Comparison of ENCODE assay signal across 21 mouse cellular contexts in genomic region chr6:53939752-53940151, GRCm38 (mm10). TPM values are rescaled to one million over a fixed set of nuclear protein-coding genes. Genes with fewer than 3 reads are reported as not detected.
DNase-seq lines count a peak whose midpoint lies in the region; ATAC-seq lines count a peak whose summit lies in the region.
"Had no signal": no experiment of that assay in that cellular context is flagged by ENCODE, and none has a peak within 500 bp of the region (broad histone marks: within the 10 kb centered on the region; RNA-seq: fewer than 3 reads in every experiment).

No protein-coding gene starts in this region.

- H3K27ac ChIP-seq in hindbrain, embryonic 13.5 days: peak overlapping the region; percentile 20; the same call in 1 of the 2 replicates
- no peak overlapping the region for H3K27ac ChIP-seq in hindbrain, embryonic 11.5 days (ENCODE audit: low read depth, low read length)
- 0 out of 2 replicates have a peak overlapping the region, but pooled peaks have one; percentile 20 for H3K27ac ChIP-seq in embryonic facial prominence, embryonic 10.5 days (replicated peaks)
- H3K27ac ChIP-seq in limb, embryonic 12.5 days: 0 out of 2 replicates have a peak overlapping the region, but pooled peaks have one; percentile 62
- H3K27ac ChIP-seq in liver, embryonic 12.5 days: no peak overlapping the region
- H3K27ac ChIP-seq: embryonic facial prominence, embryonic 15.5 days; forebrain, embryonic 13.5 days; left cerebral cortex, adult 2 months; neural tube, embryonic 13.5 days had no signal

- H3K4me1 ChIP-seq in hindbrain, embryonic 13.5 days (replicated peaks): peaks cover 16% of the 10 kb centered on the region
- no peaks in the 10 kb centered on the region for H3K4me1 ChIP-seq in hindbrain, embryonic 11.5 days (replicated peaks; ENCODE audit: control insufficient read depth, insufficient read depth, low read length)
- peaks cover 52% of the 10 kb centered on the region for H3K4me1 ChIP-seq in embryonic facial prominence, embryonic 10.5 days
- H3K4me1 ChIP-seq in limb, embryonic 12.5 days (replicated peaks): peaks cover 62% of the 10 kb centered on the region
- H3K4me1 ChIP-seq in liver, embryonic 12.5 days: no peaks in the 10 kb centered on the region
- H3K4me1 ChIP-seq: forebrain, embryonic 13.5 days; megakaryocyte, embryonic 14.5 days had no signal

- WGBS in hindbrain, embryonic 13.5 days: 50% methylated on average over 8 of the region's 8 CpGs
- 56% methylated on average over 8 of the region's 8 CpGs for WGBS in hindbrain, embryonic 11.5 days
- WGBS in embryonic facial prominence, embryonic 10.5 days: 49% methylated on average over 8 of the region's 8 CpGs
- 30% methylated on average over 8 of the region's 8 CpGs for WGBS in limb, embryonic 12.5 days
- WGBS in liver, embryonic 12.5 days (ENCODE audit: insufficient replicate concordance): 40% methylated on average over 8 of the region's 8 CpGs

- peak; percentile 23 for DNase-seq in embryo, embryonic 10 days (ENCODE audit: low spot score)
- DNase-seq in embryo, embryonic 9.5 days (ENCODE audit: extremely low spot score): no peak
- DNase-seq in hindbrain, embryonic 11.5 days (ENCODE audit: low spot score): no peak
- DNase-seq in embryonic facial prominence, embryonic 10.5 days (ENCODE audit: low spot score): no peak
- no peak for DNase-seq in frontal cortex, adult 2 months (ENCODE audit: extremely low spot score in 1 of 2, low spot score in 1 of 2)
- DNase-seq: cerebellum, adult 11 months; cerebellum, postnatal 36 days; heart, adult 11 months; right cerebral cortex, postnatal 14 days had no signal

- H3K9ac ChIP-seq in hindbrain, embryonic 13.5 days: no peak overlapping the region
- H3K9ac ChIP-seq in hindbrain, embryonic 11.5 days (ENCODE audit: low read depth, low read length): no peak overlapping the region
- no peak overlapping the region for H3K9ac ChIP-seq in limb, embryonic 12.5 days (replicated peaks)
- H3K9ac ChIP-seq in liver, embryonic 12.5 days: no peak overlapping the region
- H3K9ac ChIP-seq: embryonic facial prominence, embryonic 15.5 days; forebrain, embryonic 13.5 days; neural tube, embryonic 13.5 days had no signal

- no peak for ATAC-seq in hindbrain, embryonic 13.5 days (ENCODE audit: low FRiP score)
- ATAC-seq in hindbrain, embryonic 11.5 days (ENCODE audit: low FRiP score): no peak
- no peak for ATAC-seq in limb, embryonic 12.5 days (ENCODE audit: insufficient number of reproducible peaks, insufficient read depth, low FRiP score, low TSS enrichment, low read depth)
- no peak for ATAC-seq in liver, embryonic 12.5 days
- ATAC-seq: activated CD4-positive, CD25-positive, alpha-beta regulatory T cell, adult 4 months; forebrain, embryonic 13.5 days; inflammation-experienced regulatory T-cells, adult 6 months had no signal

- no peaks in the 10 kb centered on the region for H3K36me3 ChIP-seq in hindbrain, embryonic 13.5 days
- H3K36me3 ChIP-seq in hindbrain, embryonic 11.5 days (ENCODE audit: control insufficient read depth, insufficient read depth, low read length): no peaks in the 10 kb centered on the region
- H3K36me3 ChIP-seq in embryonic facial prominence, embryonic 10.5 days (replicated peaks): no peaks in the 10 kb centered on the region
- H3K36me3 ChIP-seq in limb, embryonic 12.5 days: no peaks in the 10 kb centered on the region
- H3K36me3 ChIP-seq in liver, embryonic 12.5 days: no peaks in the 10 kb centered on the region
- H3K36me3 ChIP-seq: embryonic facial prominence, embryonic 15.5 days; neural tube, embryonic 13.5 days had no signal

- H3K27me3 ChIP-seq in hindbrain, embryonic 13.5 days: no peaks in the 10 kb centered on the region
- H3K27me3 ChIP-seq in hindbrain, embryonic 11.5 days (ENCODE audit: control insufficient read depth, insufficient read depth, low read length): no peaks in the 10 kb centered on the region
- 0 out of 2 replicates have a peak, but pooled peaks cover 8% of the 10 kb centered on the region for H3K27me3 ChIP-seq in embryonic facial prominence, embryonic 10.5 days (replicated peaks; ENCODE audit: low read depth, poor library complexity, severe bottlenecking)
- H3K27me3 ChIP-seq in limb, embryonic 12.5 days: no peaks in the 10 kb centered on the region
- H3K27me3 ChIP-seq in liver, embryonic 12.5 days (replicated peaks): no peaks in the 10 kb centered on the region
- H3K27me3 ChIP-seq: embryonic facial prominence, embryonic 15.5 days; forebrain, embryonic 13.5 days; neural tube, embryonic 13.5 days had no signal

- no peak overlapping the region for H3K4me3 ChIP-seq in hindbrain, embryonic 13.5 days
- no peak overlapping the region for H3K4me3 ChIP-seq in hindbrain, embryonic 11.5 days (ENCODE audit: low read depth, low read length)
- no peak overlapping the region for H3K4me3 ChIP-seq in embryonic facial prominence, embryonic 10.5 days
- H3K4me3 ChIP-seq in limb, embryonic 12.5 days (replicated peaks): no peak overlapping the region
- H3K4me3 ChIP-seq in liver, embryonic 12.5 days: no peak overlapping the region
- H3K4me3 ChIP-seq: embryonic facial prominence, embryonic 15.5 days; forebrain, embryonic 13.5 days; left cerebral cortex, adult 2 months; megakaryocyte, embryonic 14.5 days; neural tube, embryonic 13.5 days had no signal

- no peaks in the 10 kb centered on the region for H3K9me3 ChIP-seq in hindbrain, embryonic 13.5 days
- H3K9me3 ChIP-seq in hindbrain, embryonic 11.5 days (ENCODE audit: control insufficient read depth, low read length): no peaks in the 10 kb centered on the region
- no peaks in the 10 kb centered on the region for H3K9me3 ChIP-seq in embryonic facial prominence, embryonic 10.5 days
- H3K9me3 ChIP-seq in limb, embryonic 12.5 days: no peaks in the 10 kb centered on the region
- no peaks in the 10 kb centered on the region for H3K9me3 ChIP-seq in liver, embryonic 12.5 days (replicated peaks)
- H3K9me3 ChIP-seq: embryonic facial prominence, embryonic 15.5 days; forebrain, embryonic 13.5 days; megakaryocyte, embryonic 14.5 days; neural tube, embryonic 13.5 days had no signal

- no peak overlapping the region for H3K4me2 ChIP-seq in hindbrain, embryonic 13.5 days
- no peak overlapping the region for H3K4me2 ChIP-seq in hindbrain, embryonic 11.5 days (replicated peaks; ENCODE audit: low read depth, low read length)
- H3K4me2 ChIP-seq in limb, embryonic 12.5 days: no peak overlapping the region
- H3K4me2 ChIP-seq in liver, embryonic 12.5 days: no peak overlapping the region
- H3K4me2 ChIP-seq: embryonic facial prominence, embryonic 15.5 days; forebrain, embryonic 13.5 days; liver, embryonic 11.5 days; neural tube, embryonic 13.5 days had no signal

RNA-seq across cellular contexts. Expression of gene Cpvl, which starts 38.7 kb away (rescaled TPM):
- 0.13 TPM in 1 of 2 replicates, not detected in the other for polyA plus RNA-seq in hindbrain, embryonic 13.5 days (2015; fragmentation: Nextera tagmentation; extraction: Ambion mirVana)
- polyA plus RNA-seq in hindbrain, embryonic 11.5 days (2014; fragmentation: Nextera tagmentation; extraction: Ambion mirVana): 0.11 and 0.13 TPM in 2 replicates
- 0.10 and 0.22 TPM in 2 replicates for polyA plus RNA-seq in embryonic facial prominence, embryonic 10.5 days (2016; fragmentation: Nextera tagmentation; extraction: Ambion mirVana)
- 0.14 and 0.42 TPM in 2 replicates for polyA plus RNA-seq in limb, embryonic 12.5 days (2016; fragmentation: Nextera tagmentation; extraction: Ambion mirVana)
- not detected in 2 replicates for polyA plus RNA-seq in liver, embryonic 12.5 days (2016; fragmentation: Nextera tagmentation; extraction: Ambion mirVana)
- polyA plus RNA-seq in frontal cortex, adult 2 months (2012; rRNA removed): not detected in 2 replicates
- polyA plus RNA-seq: activated CD4-positive, CD25-positive, alpha-beta regulatory T cell, adult 4 months; embryonic facial prominence, embryonic 15.5 days; forebrain, embryonic 13.5 days; inflammation-experienced regulatory T-cells, adult 6 months; liver, embryonic 11.5 days; neural tube, embryonic 13.5 days; urinary bladder, adult 2 months had no signal

Comparison
In these comparisons a context has a peak if more than half of its experiments do, and no peak if none do; other contexts are left out.
1. H3K27ac ChIP-seq: peak in hindbrain, embryonic 13.5 days (single experiment), embryonic facial prominence, embryonic 10.5 days (single experiment) and limb, embryonic 12.5 days (single experiment); none in hindbrain, embryonic 11.5 days (single experiment) and liver, embryonic 12.5 days (single experiment).